Mouse (Mus musculus) limb, embryonic 11.5 days (tissue): ENCODE data around the gene Prim2. TPM values are rescaled to one million over a fixed set of nuclear protein-coding genes. Genes with fewer than 3 reads are reported as not detected.

Experiments used
- ATAC-seq: fragments of 200-750 bp; cut with Nextera tagmentation; 2 replicates; pipeline ENCODE4 v1.8.0; 2017; ENCODE audit warnings: low read depth; ENCODE audit not compliant: insufficient number of reproducible peaks, low FRiP score, low TSS enrichment
- DNase-seq: peaks from one replicate; pipeline ENCODE4 v3.0.0-alpha.2; 2015; ENCODE audit warnings: low spot score
- H3K27ac ChIP-seq: fragments of 300-500 bp; sonication (generic); replicated peaks from 2 replicates; pipeline ENCODE4 v1.5.1; 2014; ENCODE audit warnings: low read depth, mild to moderate bottlenecking, low read length
- H3K27me3 ChIP-seq: fragments of 300-500 bp; sonication (generic); 2 replicates; pipeline ENCODE4 v1.6.1; 2014; ENCODE audit warnings: mild to moderate bottlenecking, low read length, mixed read lengths; ENCODE audit not compliant: control insufficient read depth, insufficient read depth
- H3K36me3 ChIP-seq: fragments of 300-500 bp; sonication (generic); 2 replicates; pipeline ENCODE4 v1.6.1; 2014; ENCODE audit warnings: mild to moderate bottlenecking, low read length, moderate library complexity, mixed read lengths; ENCODE audit not compliant: control insufficient read depth, insufficient read depth
- H3K4me1 ChIP-seq: fragments of 300-500 bp; sonication (generic); 2 replicates; pipeline ENCODE4 v1.6.1; 2014; ENCODE audit warnings: low read length, mixed read lengths; ENCODE audit not compliant: control insufficient read depth, insufficient read depth
- H3K4me2 ChIP-seq: fragments of 300-500 bp; sonication (generic); 2 replicates; pipeline ENCODE4 v1.6.1; 2014; ENCODE audit warnings: low read depth, mild to moderate bottlenecking, moderate library complexity; ENCODE audit not compliant: severe bottlenecking
- H3K4me3 ChIP-seq: fragments of 300-500 bp; sonication (generic); 2 replicates; pipeline ENCODE4 v1.5.1; 2014; ENCODE audit warnings: low read depth, low read length
- H3K9ac ChIP-seq: fragments of 300-500 bp; sonication (generic); 2 replicates; pipeline ENCODE4 v1.6.1; 2014; ENCODE audit warnings: mild to moderate bottlenecking, low read length
- H3K9me3 ChIP-seq: fragments of 300-500 bp; sonication (generic); 2 replicates; pipeline ENCODE4 v1.6.1; 2016; ENCODE audit warnings: low read length; ENCODE audit not compliant: control insufficient read depth
- WGBS: fragments of 180-500 bp; shearing (Covaris S2); extraction: QIAGEN DNeasy Blood & Tissue Kit; methylation state at CpG from one replicate; pipeline ENCODE4 v1.1.7; 2014; 5-methylcytosine and 5-hydroxymethylcytosine counted together
- polyA plus RNA-seq: library from polyadenylated mRNA; unstranded; fragments of >200 nt; fragmentation: Nextera tagmentation; extraction: Ambion mirVana; gene quantifications from 2 replicates; pipeline ENCODE4 v1.2.1, GENCODE M21; 2014

Gene Prim2
- polyA plus RNA-seq, 1 experiment from 2014 or later: 50.5 TPM

- H3K27ac ChIP-seq: no peak overlapping the region
- ATAC-seq (no peak), DNase-seq (no peak)
- no peak overlapping the region for H3K4me2 ChIP-seq
- peaks cover 2% of the 10 kb centered on the region; the same call in 1 of the 2 replicates for H3K36me3 ChIP-seq
- 73% methylated on average over 5 of the region's 5 CpGs for WGBS
- no peak overlapping the region for H3K4me3 ChIP-seq
- no peak overlapping the region for H3K9ac ChIP-seq
- no peaks in the 10 kb centered on the region for H3K9me3 ChIP-seq
- no peaks in the 10 kb centered on the region for H3K4me1 ChIP-seq
- no peaks in the 10 kb centered on the region for H3K27me3 ChIP-seq
Measured at GRCm38 (mm10) chr1:33671441-33671840, 1.8 kb upstream of the Prim2 start.

- DNase-seq: peak; percentile 80
- peak overlapping the region; percentile 76 for H3K4me2 ChIP-seq
- H3K36me3 ChIP-seq: peaks cover 2% of the 10 kb centered on the region; the same call in 1 of the 2 replicates
- peak; percentile 64 for ATAC-seq
- under 1% methylated on average over 37 of the region's 37 CpGs for WGBS
- H3K9ac ChIP-seq: peak overlapping the region; percentile 64
- H3K27me3 ChIP-seq: no peaks in the 10 kb centered on the region
- H3K27ac ChIP-seq: no peak overlapping the region; the same call in 1 of the 2 replicates
- H3K4me1 ChIP-seq: no peaks in the 10 kb centered on the region
- peak overlapping the region; percentile 58 for H3K4me3 ChIP-seq
- no peaks in the 10 kb centered on the region for H3K9me3 ChIP-seq
Measured at GRCm38 (mm10) chr1:33670164-33670616, 595 bp upstream of the Prim2 start.

- Histone ChIP-seq H3K36me3 (peaks cover 7% of the 10 kb centered on the region), H3K27me3 (no peaks in the 10 kb centered on the region), H3K9ac (no peak overlapping the region), H3K4me2 (no peak overlapping the region), H3K4me1 (no peaks in the 10 kb centered on the region), H3K9me3 (no peaks in the 10 kb centered on the region), H3K27ac (no peak overlapping the region), H3K4me3 (no peak overlapping the region)
- ATAC-seq (no peak), DNase-seq (no peak)
- 87% methylated on average over 19 of the region's 19 CpGs for WGBS
Measured at GRCm38 (mm10) chr1:33663605-33664117, 5.9 kb downstream of the Prim2 start.

GRCm38 (mm10) chr1:33663163-33663562 is 6.4 kb downstream of the Prim2 start:
- Histone ChIP-seq H3K4me1 (no peaks in the 10 kb centered on the region), H3K4me2 (no peak overlapping the region), H3K9ac (no peak overlapping the region), H3K4me3 (no peak overlapping the region), H3K27me3 (no peaks in the 10 kb centered on the region), H3K9me3 (no peaks in the 10 kb centered on the region), H3K27ac (no peak overlapping the region), H3K36me3 (peaks cover 7% of the 10 kb centered on the region)
- no peak for ATAC-seq
- DNase-seq: no peak

GRCm38 (mm10) chr1:33658302-33658701 is 11.3 kb downstream of the Prim2 start:
- DNase-seq (no peak), ATAC-seq (no peak)
- Histone ChIP-seq H3K4me3 (no peak overlapping the region), H3K27ac (no peak overlapping the region), H3K4me1 (no peaks in the 10 kb centered on the region), H3K9me3 (no peaks in the 10 kb centered on the region), H3K27me3 (no peaks in the 10 kb centered on the region), H3K36me3 (peaks cover 3% of the 10 kb centered on the region), H3K9ac (no peak overlapping the region), H3K4me2 (no peak overlapping the region)
- WGBS: 86% methylated on average over 4 of the region's 4 CpGs

- peaks cover 3% of the 10 kb centered on the region for H3K36me3 ChIP-seq
- no peak overlapping the region for H3K4me3 ChIP-seq
- H3K27me3 ChIP-seq: no peaks in the 10 kb centered on the region
- H3K4me1 ChIP-seq: no peaks in the 10 kb centered on the region
- no peak overlapping the region for H3K27ac ChIP-seq
- no peak overlapping the region for H3K9ac ChIP-seq
- no peak overlapping the region for H3K4me2 ChIP-seq
- DNase-seq: no peak
- 95% methylated on average over 12 of the region's 12 CpGs for WGBS
- no peak for ATAC-seq
- H3K9me3 ChIP-seq: no peaks in the 10 kb centered on the region
Measured at GRCm38 (mm10) chr1:33657574-33658149, 11.9 kb downstream of the Prim2 start.

- Histone ChIP-seq H3K4me1 (no peaks in the 10 kb centered on the region), H3K27me3 (no peaks in the 10 kb centered on the region), H3K4me3 (no peak overlapping the region), H3K9ac (no peak overlapping the region), H3K27ac (no peak overlapping the region), H3K9me3 (no peaks in the 10 kb centered on the region), H3K4me2 (no peak overlapping the region), H3K36me3 (peaks cover 5% of the 10 kb centered on the region; the same call in 1 of the 2 replicates)
- WGBS: 95% methylated on average over 11 of the region's 11 CpGs
- DNase-seq: no peak
- no peak for ATAC-seq
Measured at GRCm38 (mm10) chr1:33650875-33651274, 18.7 kb downstream of the Prim2 start.

GRCm38 (mm10) chr1:33649534-33650108 is 20.0 kb downstream of the Prim2 start:
- Histone ChIP-seq H3K4me3 (no peak overlapping the region), H3K27me3 (no peaks in the 10 kb centered on the region), H3K9ac (no peak overlapping the region), H3K4me1 (no peaks in the 10 kb centered on the region), H3K36me3 (peaks cover 5% of the 10 kb centered on the region; the same call in 1 of the 2 replicates), H3K4me2 (no peak overlapping the region), H3K9me3 (no peaks in the 10 kb centered on the region), H3K27ac (no peak overlapping the region)
- ATAC-seq (no peak), DNase-seq (no peak)
- 92% methylated on average over 9 of the region's 9 CpGs for whole genome bisulfite sequencing
